Mouse (Mus musculus): ENCODE results near the gene Chrna4. TPM values are rescaled to one million over a fixed set of nuclear protein-coding genes. Genes with fewer than 3 reads are reported as not detected.

Gene Chrna4
- total RNA-seq (2012; rRNA removed), result 0.03 and 0.12 TPM in 2 replicates
- not detected for polyA plus RNA-seq (2012; ENCODE audit: insufficient read depth in 1 of 2, insufficient read length in 2 of 2, low read depth in 1 of 2, low replicate concordance in 2 of 2, missing spikeins in 1 of 2)

- H3K36me3 ChIP-seq (ENCODE audit: control insufficient read depth in 1 of 2, insufficient read depth in 2 of 2, low read length in 2 of 2), result no peaks in the 10 kb centered on the region
- no peak for TF ChIP-seq MAX (IDR thresholded peaks at IDR 0.05; ENCODE audit: low read length)
- no peak for TF ChIP-seq RCOR1 (IDR thresholded peaks at IDR 0.05; ENCODE audit: low read depth, low read length)
- no peak for TF ChIP-seq NRF1 (IDR thresholded peaks at IDR 0.05; ENCODE audit: insufficient read depth, low read depth, low read length, poor library complexity, severe bottlenecking)
- no peak for TF ChIP-seq MEF2A (IDR thresholded peaks at IDR 0.05; ENCODE audit: extremely low read depth, insufficient replicate concordance, low read depth, low read length, poor library complexity, severe bottlenecking)
- TF ChIP-seq BHLHE40 (IDR thresholded peaks at IDR 0.05; ENCODE audit: borderline replicate concordance, low read depth, low read length), result no peak
- TF ChIP-seq ELF1 (IDR thresholded peaks at IDR 0.05; ENCODE audit: low read depth, low read length), result no peak
- no peak for TF ChIP-seq SIN3A (IDR thresholded peaks at IDR 0.05; ENCODE audit: low read length)
- TF ChIP-seq POLR2AphosphoS5 (IDR thresholded peaks at IDR 0.05; ENCODE audit: borderline replicate concordance, low read depth, low read length), result no peak
- no peak for TF ChIP-seq ZKSCAN1 (IDR thresholded peaks at IDR 0.05; ENCODE audit: low read depth, low read length)
- TF ChIP-seq POLR2A (IDR thresholded peaks at IDR 0.05; ENCODE audit: control insufficient read depth in 1 of 2, insufficient read depth in 1 of 2, low read depth in 1 of 2, low read length in 2 of 2, poor library complexity in 1 of 2), result no peak
- no peak for TF ChIP-seq ZNF384 (IDR thresholded peaks at IDR 0.05; ENCODE audit: low read depth, low read length)
- no peak for TF ChIP-seq TAL1 (IDR thresholded peaks at IDR 0.05; ENCODE audit: low read length)
- TF ChIP-seq MAZ (IDR thresholded peaks at IDR 0.05; ENCODE audit: low read depth, low read length), result no peak
- no peak for TF ChIP-seq USF1 (IDR thresholded peaks at IDR 0.05; ENCODE audit: low read depth, low read length)
- H3K27ac ChIP-seq (ENCODE audit: control insufficient read depth, low read depth, low read length), result no peak within 1 kb of the TSS
- H3K79me2 ChIP-seq (ENCODE audit: control insufficient read depth, insufficient read depth, low read length, poor library complexity), result no peaks in the 10 kb centered on the region
- H3K4me1 ChIP-seq (ENCODE audit: control insufficient read depth in 1 of 2, insufficient read depth in 2 of 2, low read length in 2 of 2), result no peaks in the 10 kb centered on the region
- no peaks in the 10 kb centered on the region for H3K9me3 ChIP-seq (replicated peaks; ENCODE audit: insufficient read depth, low read length)
- no peak within 1 kb of the TSS for H3K4me3 ChIP-seq (ENCODE audit: control insufficient read depth in 1 of 2, insufficient read depth in 1 of 2, low read depth in 2 of 2, low read length in 2 of 2)
- no peak within 1 kb of the TSS for H3K9ac ChIP-seq (ENCODE audit: control insufficient read depth, low read depth, low read length, poor library complexity, severe bottlenecking)
- H3K27me3 ChIP-seq (ENCODE audit: control insufficient read depth in 1 of 2, insufficient read depth in 2 of 2, low read length in 2 of 2), result no peaks in the 10 kb centered on the region
- DNase-seq (ENCODE audit: low read depth, low spot score), result no peak
Measured at GRCm38 (mm10) chr2:181043437-181043836, at the start of gene Chrna4. TSS of gene Chrna4 (minus strand) at chr2:181043546.

GRCm38 (mm10) chr2:181090123-181090522, 46.8 kb upstream of the Chrna4 start:
- H3K27ac ChIP-seq (ENCODE audit: control insufficient read depth, low read depth, low read length), result no peak overlapping the region
- no peaks in the 10 kb centered on the region for H3K79me2 ChIP-seq (ENCODE audit: control insufficient read depth, insufficient read depth, low read length, poor library complexity)
- H3K9ac ChIP-seq (ENCODE audit: control insufficient read depth, low read depth, low read length, poor library complexity, severe bottlenecking), result no peak overlapping the region
- no peaks in the 10 kb centered on the region for H3K36me3 ChIP-seq (ENCODE audit: control insufficient read depth in 1 of 2, insufficient read depth in 2 of 2, low read length in 2 of 2)
- no peaks in the 10 kb centered on the region for H3K9me3 ChIP-seq (replicated peaks; ENCODE audit: insufficient read depth, low read length)
- H3K4me1 ChIP-seq (ENCODE audit: control insufficient read depth in 1 of 2, insufficient read depth in 2 of 2, low read length in 2 of 2), result no peaks in the 10 kb centered on the region
- H3K27me3 ChIP-seq (ENCODE audit: control insufficient read depth in 1 of 2, insufficient read depth in 2 of 2, low read length in 2 of 2), result peaks cover 0 to 21% of the 10 kb centered on the region in 2 experiments
- DNase-seq (ENCODE audit: low read depth, low spot score), result no peak
- no peak overlapping the region for H3K4me3 ChIP-seq (ENCODE audit: control insufficient read depth in 1 of 2, insufficient read depth in 1 of 2, low read depth in 2 of 2, low read length in 2 of 2)
- no peak for TF ChIP-seq EP300 (IDR thresholded peaks at IDR 0.05; ENCODE audit: low read depth in 1 of 2, low read length in 2 of 2)
